Mouse (Mus musculus) liver, embryonic 12.5 days (tissue): ENCODE measurements around the gene Ola1. TPM values are rescaled to one million over a fixed set of nuclear protein-coding genes. Genes with fewer than 3 reads are reported as not detected.

Source experiments
- ATAC-seq: fragments of 200-750 bp; cut with Nextera tagmentation; 2 replicates; pipeline ENCODE4 v1.8.0; 2017; ENCODE audit warnings: moderate number of reproducible peaks, mild to moderate bottlenecking, moderate library complexity
- H3K27ac ChIP-seq: fragments of 300-500 bp; sonication (generic); 2 replicates; pipeline ENCODE4 v1.5.1; 2016; ENCODE audit warnings: mild to moderate bottlenecking
- H3K27me3 ChIP-seq: fragments of 300-500 bp; sonication (generic); replicated peaks from 2 replicates; pipeline ENCODE4 v1.6.1; 2016; ENCODE audit warnings: mild to moderate bottlenecking, moderate library complexity
- H3K36me3 ChIP-seq: fragments of 300-500 bp; sonication (generic); 2 replicates; pipeline ENCODE4 v1.6.1; 2016; ENCODE audit warnings: mild to moderate bottlenecking, moderate library complexity
- H3K4me1 ChIP-seq: fragments of 300-500 bp; sonication (generic); 2 replicates; pipeline ENCODE4 v1.6.1; 2016
- H3K4me2 ChIP-seq: fragments of 300-500 bp; sonication (generic); 2 replicates; pipeline ENCODE4 v1.6.1; 2016; ENCODE audit warnings: mild to moderate bottlenecking, moderate library complexity
- H3K4me3 ChIP-seq: fragments of 300-500 bp; sonication (generic); 2 replicates; pipeline ENCODE4 v1.5.1; 2016; ENCODE audit warnings: mild to moderate bottlenecking, moderate library complexity
- H3K9ac ChIP-seq: fragments of 300-500 bp; sonication (generic); 2 replicates; pipeline ENCODE4 v1.6.1; 2016; ENCODE audit warnings: mild to moderate bottlenecking, moderate library complexity
- H3K9me3 ChIP-seq: fragments of 300-500 bp; sonication (generic); replicated peaks from 2 replicates; pipeline ENCODE4 v1.6.1; 2016; ENCODE audit warnings: mild to moderate bottlenecking, moderate library complexity
- WGBS: fragments of 180-500 bp; shearing (Covaris S2); methylation state at CpG from one replicate; pipeline ENCODE4 v1.1.7; 2016; ENCODE audit not compliant: insufficient replicate concordance; 5-methylcytosine and 5-hydroxymethylcytosine counted together
- polyA plus RNA-seq: library from polyadenylated mRNA; unstranded; fragments of >200 nt; fragmentation: Nextera tagmentation; extraction: Ambion mirVana; gene quantifications from 2 replicates; pipeline ENCODE4 v1.2.1, GENCODE M21; 2016

Ola1 gene
- polyA plus RNA-seq, 1 experiment from 2014 or later = 72.7 TPM

GRCm38 (mm10) chr2:73059550-73060258 is 159.0 kb downstream of the Ola1 start:
- Histone ChIP-seq H3K4me1 (peaks cover 31% of the 10 kb centered on the region), H3K27ac (0 out of 2 replicates have a peak overlapping the region, but pooled peaks have one; percentile 7), H3K36me3 (no peaks in the 10 kb centered on the region), H3K27me3 (peaks cover 13% of the 10 kb centered on the region), H3K9ac (no peak overlapping the region), H3K9me3 (no peaks in the 10 kb centered on the region), H3K4me2 (0 out of 2 replicates have a peak overlapping the region, but pooled peaks have one; percentile 16), H3K4me3 (no peak overlapping the region)
- ATAC-seq = no peak
- WGBS = 28% methylated on average over 12 of the region's 12 CpGs

- Histone ChIP-seq H3K4me3 (no peak overlapping the region), H3K27ac (no peak overlapping the region)
- ATAC-seq = no peak
Measured at GRCm38 (mm10) chr2:73058344-73058743, 160.4 kb downstream of the Ola1 start.

GRCm38 (mm10) chr2:73057589-73057988 is 161.1 kb downstream of the Ola1 start:
- Histone ChIP-seq H3K27ac (no peak overlapping the region), H3K9me3 (no peaks in the 10 kb centered on the region), H3K4me1 (peaks cover 31% of the 10 kb centered on the region), H3K36me3 (no peaks in the 10 kb centered on the region), H3K4me2 (peak overlapping the region; percentile 11; the same call in 1 of the 2 replicates), H3K27me3 (peaks cover 10% of the 10 kb centered on the region; the same call in 1 of the 2 replicates), H3K4me3 (no peak overlapping the region), H3K9ac (no peak overlapping the region)
- no peak for ATAC-seq
- 57% methylated on average over 2 of the region's 2 CpGs for WGBS

More at GRCm38 (mm10) chr2:73058344-73058743, 160.4 kb downstream of the Ola1 start:
- Histone ChIP-seq H3K27me3 (peaks cover 10% of the 10 kb centered on the region; the same call in 1 of the 2 replicates), H3K4me1 (peaks cover 31% of the 10 kb centered on the region), H3K4me2 (no peak overlapping the region), H3K36me3 (no peaks in the 10 kb centered on the region), H3K9ac (no peak overlapping the region), H3K9me3 (no peaks in the 10 kb centered on the region)
- 75% methylated on average over 1 of the region's 1 CpGs for WGBS

- Histone ChIP-seq H3K4me3 (no peak overlapping the region), H3K9ac (no peak overlapping the region), H3K4me1 (peaks cover 31% of the 10 kb centered on the region), H3K27ac (no peak overlapping the region), H3K4me2 (peak overlapping the region; percentile 26), H3K9me3 (no peaks in the 10 kb centered on the region), H3K27me3 (no peaks in the 10 kb centered on the region), H3K36me3 (no peaks in the 10 kb centered on the region)
- ATAC-seq = 0 out of 2 replicates have a peak, but pooled peaks have one; percentile 16
- WGBS = 46% methylated on average over 17 of the region's 17 CpGs
Measured at GRCm38 (mm10) chr2:73056090-73056956, 162.4 kb downstream of the Ola1 start.

- Histone ChIP-seq H3K36me3 (no peaks in the 10 kb centered on the region), H3K27ac (no peak overlapping the region), H3K4me1 (peaks cover 21% of the 10 kb centered on the region), H3K9ac (no peak overlapping the region), H3K27me3 (no peaks in the 10 kb centered on the region), H3K4me3 (no peak overlapping the region), H3K9me3 (no peaks in the 10 kb centered on the region), H3K4me2 (no peak overlapping the region)
- ATAC-seq = no peak
- 39% methylated on average over 9 of the region's 9 CpGs for WGBS
Measured at GRCm38 (mm10) chr2:73053791-73054490, 164.8 kb downstream of the Ola1 start.

GRCm38 (mm10) chr2:73050401-73050800 is 168.3 kb downstream of the Ola1 start:
- 77% methylated on average over 8 of the region's 8 CpGs for WGBS
- no peaks in the 10 kb centered on the region for H3K9me3 ChIP-seq
- ATAC-seq = no peak
- H3K4me2 ChIP-seq = no peak overlapping the region
- H3K4me3 ChIP-seq = no peak overlapping the region
- peaks cover 10% of the 10 kb centered on the region for H3K4me1 ChIP-seq
- H3K36me3 ChIP-seq = no peaks in the 10 kb centered on the region
- no peak overlapping the region for H3K9ac ChIP-seq
- H3K27ac ChIP-seq = no peak overlapping the region
- 0 out of 2 replicates have a peak, but pooled peaks cover 9% of the 10 kb centered on the region for H3K27me3 ChIP-seq

GRCm38 (mm10) chr2:73049977-73050376 is 168.7 kb downstream of the Ola1 start:
- H3K9ac ChIP-seq = no peak overlapping the region
- no peak for ATAC-seq
- H3K27ac ChIP-seq = no peak overlapping the region
- no peaks in the 10 kb centered on the region for H3K36me3 ChIP-seq
- no peak overlapping the region for H3K4me2 ChIP-seq
- 72% methylated on average over 4 of the region's 4 CpGs for WGBS
- no peaks in the 10 kb centered on the region for H3K9me3 ChIP-seq
- peaks cover 10% of the 10 kb centered on the region for H3K4me1 ChIP-seq
- 0 out of 2 replicates have a peak, but pooled peaks cover 9% of the 10 kb centered on the region for H3K27me3 ChIP-seq
- H3K4me3 ChIP-seq = no peak overlapping the region

- Histone ChIP-seq H3K27me3 (0 out of 2 replicates have a peak, but pooled peaks cover 9% of the 10 kb centered on the region), H3K36me3 (no peaks in the 10 kb centered on the region), H3K9ac (no peak overlapping the region), H3K4me3 (no peak overlapping the region), H3K9me3 (no peaks in the 10 kb centered on the region), H3K27ac (no peak overlapping the region), H3K4me2 (no peak overlapping the region), H3K4me1 (peaks cover 10% of the 10 kb centered on the region)
- ATAC-seq = no peak
- WGBS = 60% methylated on average over 6 of the region's 6 CpGs
Measured at GRCm38 (mm10) chr2:73049001-73049684, 169.6 kb downstream of the Ola1 start.

- 0 out of 2 replicates have a peak, but pooled peaks cover 9% of the 10 kb centered on the region for H3K27me3 ChIP-seq
- H3K27ac ChIP-seq = peak overlapping the region; percentile 20; the same call in 1 of the 2 replicates
- H3K36me3 ChIP-seq = no peaks in the 10 kb centered on the region
- no peak overlapping the region for H3K4me3 ChIP-seq
- H3K9ac ChIP-seq = no peak overlapping the region
- peaks cover 10% of the 10 kb centered on the region for H3K4me1 ChIP-seq
- H3K9me3 ChIP-seq = no peaks in the 10 kb centered on the region
- WGBS = 68% methylated on average over 24 of the region's 24 CpGs
- no peak for ATAC-seq
- H3K4me2 ChIP-seq = no peak overlapping the region
Measured at GRCm38 (mm10) chr2:73047061-73047741, 171.5 kb downstream of the Ola1 start.

- 68% methylated on average over 10 of the region's 10 CpGs for WGBS
- H3K27me3 ChIP-seq = 0 out of 2 replicates have a peak, but pooled peaks cover 9% of the 10 kb centered on the region
- peak overlapping the region; percentile 20; the same call in 1 of the 2 replicates for H3K27ac ChIP-seq
- H3K4me3 ChIP-seq = no peak overlapping the region
- peaks cover 10% of the 10 kb centered on the region for H3K4me1 ChIP-seq
- H3K36me3 ChIP-seq = no peaks in the 10 kb centered on the region
- ATAC-seq = no peak
- H3K4me2 ChIP-seq = no peak overlapping the region
- H3K9me3 ChIP-seq = no peaks in the 10 kb centered on the region
- H3K9ac ChIP-seq = no peak overlapping the region
Measured at GRCm38 (mm10) chr2:73046576-73046975, 172.1 kb downstream of the Ola1 start.
